Mouse (Mus musculus) mature B cell (primary cell): ENCODE results near the gene 4933434E20Rik.

Experiments
- in situ Hi-C: fragments of 300-500 bp; cut with MboI; formaldehyde crosslinking; loops from 2 replicates; pipeline ENCODE4 v1.14.3; 2019

Gene 4933434E20Rik

GRCm38 (mm10) chr3:90051441-90052350 is at the start of gene 4933434E20Rik:
Gene 4933434E20Rik (plus strand): TSS chr3:90051636.
- in situ Hi-C loops, result no loop called here

- in situ Hi-C loops, result no loop called here
Measured at GRCm38 (mm10) chr3:90004091-90004796, 47.2 kb upstream of the 4933434E20Rik start.

- in situ Hi-C loops, result no loop called here
Measured at GRCm38 (mm10) chr3:90010291-90010690, 41.1 kb upstream of the 4933434E20Rik start.

GRCm38 (mm10) chr3:90016626-90017025 is 34.8 kb upstream of the 4933434E20Rik start:
- in situ Hi-C loops, result no loop called here

- in situ Hi-C loops, result no loop called here
Measured at GRCm38 (mm10) chr3:90034653-90035052, 16.8 kb upstream of the 4933434E20Rik start.

GRCm38 (mm10) chr3:90036263-90036662 is 15.2 kb upstream of the 4933434E20Rik start:
- in situ Hi-C loops, result no loop called here

GRCm38 (mm10) chr3:90049691-90050090 is 1.7 kb upstream of the 4933434E20Rik start:
- in situ Hi-C loops, result no loop called here

- in situ Hi-C loops, result no loop called here
Measured at GRCm38 (mm10) chr3:90052351-90053241, 1.2 kb downstream of the 4933434E20Rik start, which contains the start of gene Ubap2l. Gene Ubap2l (minus strand): TSS chr3:90052628.

GRCm38 (mm10) chr3:90061549-90061948 is 10.1 kb downstream of the 4933434E20Rik start:
- in situ Hi-C loops, result no loop called here

- in situ Hi-C loops, result no loop called here
Measured at GRCm38 (mm10) chr3:90062539-90062938, 11.1 kb downstream of the 4933434E20Rik start.

GRCm38 (mm10) chr3:90064383-90064782 is 12.9 kb downstream of the 4933434E20Rik start:
- in situ Hi-C loops, result no loop called here

- in situ Hi-C loops, result no loop called here
Measured at GRCm38 (mm10) chr3:90065553-90065952, 14.1 kb downstream of the 4933434E20Rik start.

GRCm38 (mm10) chr3:90067851-90068250 is 16.4 kb downstream of the 4933434E20Rik start:
- in situ Hi-C loops, result no loop called here

GRCm38 (mm10) chr3:90069688-90070087 is 18.3 kb downstream of the 4933434E20Rik start:
- in situ Hi-C loops, result loop anchor here (10.0 kb wide), 1 partner anchor 115 kb away; no protein-coding TSS in a partner anchor

- in situ Hi-C loops, result loop anchor here (10.0 kb wide), 1 partner anchor 117 kb away; no protein-coding TSS in a partner anchor
Measured at GRCm38 (mm10) chr3:90072294-90072693, 20.9 kb downstream of the 4933434E20Rik start, which contains the start of gene Tpm3. Gene Tpm3 (plus strand): TSS chr3:90072649.

- in situ Hi-C loops, result loop anchor here (10.0 kb wide), 1 partner anchor 122 kb away; no protein-coding TSS in a partner anchor
Measured at GRCm38 (mm10) chr3:90076921-90077716, 25.7 kb downstream of the 4933434E20Rik start.

- in situ Hi-C loops, result loop anchor here (10.0 kb wide), 1 partner anchor 123 kb away; no protein-coding TSS in a partner anchor
Measured at GRCm38 (mm10) chr3:90078224-90078623, 26.8 kb downstream of the 4933434E20Rik start.

GRCm38 (mm10) chr3:90079133-90079762 is 27.8 kb downstream of the 4933434E20Rik start:
- in situ Hi-C loops, result loop anchor here (10.0 kb wide), 1 partner anchor 124 kb away; no protein-coding TSS in a partner anchor

GRCm38 (mm10) chr3:90079763-90080497 is 28.5 kb downstream of the 4933434E20Rik start:
- in situ Hi-C loops, result loop anchor here (10.0 kb wide), 1 partner anchor 125 kb away; no protein-coding TSS in a partner anchor
